Mouse (Mus musculus) heart, embryonic 10.5 days (tissue): ENCODE results near the gene Srpr. TPM values are rescaled to one million over a fixed set of nuclear protein-coding genes. Genes with fewer than 3 reads are reported as not detected.
A peak's percentile ranks its signal among the peaks of the same experiment; 100 is the strongest.

Experiments used
- DNase-seq: peaks from one replicate; pipeline ENCODE4 v3.0.0-alpha.2; 2017; ENCODE audit warnings: low spot score
- H3K27ac ChIP-seq: fragments of 300-500 bp; sonication (generic); 2 replicates; pipeline ENCODE4 v1.5.1; 2016; ENCODE audit warnings: mild to moderate bottlenecking
- H3K27me3 ChIP-seq: fragments of 300-500 bp; sonication (generic); 2 replicates; pipeline ENCODE4 v1.6.1; 2016; ENCODE audit warnings: mild to moderate bottlenecking; ENCODE audit not compliant: poor library complexity, insufficient read depth, severe bottlenecking
- H3K36me3 ChIP-seq: fragments of 300-500 bp; sonication (generic); 2 replicates; pipeline ENCODE4 v1.6.1; 2016; ENCODE audit warnings: mild to moderate bottlenecking, moderate library complexity
- H3K4me1 ChIP-seq: fragments of 300-500 bp; sonication (generic); 2 replicates; pipeline ENCODE4 v1.6.1; 2016; ENCODE audit warnings: mild to moderate bottlenecking
- H3K4me3 ChIP-seq: fragments of 300-500 bp; sonication (generic); 2 replicates; pipeline ENCODE4 v1.5.1; 2016; ENCODE audit warnings: mild to moderate bottlenecking, moderate library complexity
- H3K9me3 ChIP-seq: fragments of 300-500 bp; sonication (generic); 2 replicates; pipeline ENCODE4 v1.6.1; 2016; ENCODE audit warnings: mild to moderate bottlenecking, moderate library complexity
- WGBS: fragments of 180-500 bp; shearing (Covaris S2); methylation state at CpG from one replicate; pipeline ENCODE4 v1.1.7; 2016; 5-methylcytosine and 5-hydroxymethylcytosine counted together
- polyA plus RNA-seq: library from polyadenylated mRNA; unstranded; fragments of >200 nt; fragmentation: Nextera tagmentation; extraction: Ambion mirVana; gene quantifications from 2 replicates; pipeline ENCODE4 v1.2.1, GENCODE M21; 2016

The Srpr gene
- polyA plus RNA-seq, 1 experiment from 2014 or later, result 97.8 TPM

- Histone ChIP-seq H3K4me1 (peaks cover 29% of the 10 kb centered on the region), H3K27me3 (no peaks in the 10 kb centered on the region), H3K36me3 (peaks cover 4% of the 10 kb centered on the region; the same call in 1 of the 2 replicates), H3K27ac (peak overlapping the region; percentile 92), H3K4me3 (peak overlapping the region; percentile 81), H3K9me3 (no peaks in the 10 kb centered on the region)
- WGBS, result 23% methylated on average over 18 of the region's 18 CpGs
- DNase-seq, result no peak
Observed at GRCm38 (mm10) chr9:35198945-35199771, 817 bp upstream of the Srpr start.

- DNase-seq, result no peak
- Histone ChIP-seq H3K36me3 (peaks cover 18% of the 10 kb centered on the region), H3K9me3 (no peaks in the 10 kb centered on the region), H3K27ac (peak overlapping the region; percentile 92), H3K4me1 (peaks cover 31% of the 10 kb centered on the region), H3K27me3 (no peaks in the 10 kb centered on the region), H3K4me3 (peak overlapping the region; percentile 81)
- WGBS, result 58% methylated on average over 9 of the region's 9 CpGs
Observed at GRCm38 (mm10) chr9:35200529-35201060, 620 bp downstream of the Srpr start.

GRCm38 (mm10) chr9:35203536-35203935 lies 3.6 kb downstream of the Srpr start:
- no peaks in the 10 kb centered on the region for H3K9me3 ChIP-seq
- H3K4me1 ChIP-seq, result peaks cover 31% of the 10 kb centered on the region
- H3K27me3 ChIP-seq, result no peaks in the 10 kb centered on the region
- DNase-seq, result no peak
- H3K36me3 ChIP-seq, result peaks cover 47% of the 10 kb centered on the region
- 37% methylated on average over 3 of the region's 3 CpGs for WGBS
- no peak overlapping the region for H3K4me3 ChIP-seq
- H3K27ac ChIP-seq, result no peak overlapping the region

GRCm38 (mm10) chr9:35204421-35204820 lies 4.4 kb downstream of the Srpr start:
- Histone ChIP-seq H3K4me1 (peaks cover 26% of the 10 kb centered on the region), H3K36me3 (peaks cover 52% of the 10 kb centered on the region), H3K27me3 (no peaks in the 10 kb centered on the region), H3K4me3 (no peak overlapping the region), H3K27ac (no peak overlapping the region), H3K9me3 (no peaks in the 10 kb centered on the region)
- no peak for DNase-seq
- WGBS, result 92% methylated on average over 2 of the region's 2 CpGs

GRCm38 (mm10) chr9:35210542-35211474 lies 10.8 kb downstream of the Srpr start, which contains the start of gene Foxred1:
TSS of gene Foxred1 (minus strand) at chr9:35211055.
- H3K4me1 ChIP-seq, result peaks cover 15% of the 10 kb centered on the region
- under 1% methylated on average over 72 of the region's 72 CpGs for WGBS
- no peaks in the 10 kb centered on the region for H3K9me3 ChIP-seq
- H3K4me3 ChIP-seq, result peak within 1 kb of the TSS; percentile 83
- H3K27ac ChIP-seq, result peak within 1 kb of the TSS; percentile 94
- H3K27me3 ChIP-seq, result no peaks in the 10 kb centered on the region
- peak; percentile 99 for DNase-seq
- H3K36me3 ChIP-seq, result peaks cover 64% of the 10 kb centered on the region

- no peaks in the 10 kb centered on the region for H3K27me3 ChIP-seq
- peaks cover 62% of the 10 kb centered on the region for H3K36me3 ChIP-seq
- no peaks in the 10 kb centered on the region for H3K9me3 ChIP-seq
- H3K4me3 ChIP-seq, result peak overlapping the region; percentile 83
- peak overlapping the region; percentile 94 for H3K27ac ChIP-seq
- peaks cover 15% of the 10 kb centered on the region for H3K4me1 ChIP-seq
- DNase-seq, result no peak
- WGBS, result 35% methylated on average over 26 of the region's 26 CpGs
Observed at GRCm38 (mm10) chr9:35211573-35212511, 11.9 kb downstream of the Srpr start.

- WGBS, result 71% methylated on average over 1 of the region's 1 CpGs
- H3K27ac ChIP-seq, result no peak overlapping the region
Observed at GRCm38 (mm10) chr9:35217963-35218362, 18.0 kb downstream of the Srpr start.

GRCm38 (mm10) chr9:35223466-35223865 lies 23.5 kb downstream of the Srpr start:
- Histone ChIP-seq H3K4me1 (no peaks in the 10 kb centered on the region), H3K27me3 (no peaks in the 10 kb centered on the region), H3K36me3 (peaks cover 65% of the 10 kb centered on the region), H3K27ac (no peak overlapping the region), H3K4me3 (no peak overlapping the region), H3K9me3 (no peaks in the 10 kb centered on the region)
- 92% methylated on average over 3 of the region's 3 CpGs for WGBS
- no peak for DNase-seq

More at GRCm38 (mm10) chr9:35217963-35218362, 18.0 kb downstream of the Srpr start:
- Histone ChIP-seq H3K36me3 (peaks cover 92% of the 10 kb centered on the region), H3K4me1 (no peaks in the 10 kb centered on the region), H3K27me3 (no peaks in the 10 kb centered on the region), H3K4me3 (no peak overlapping the region), H3K9me3 (no peaks in the 10 kb centered on the region)
- no peak for DNase-seq

- H3K27ac ChIP-seq, result no peak overlapping the region
- H3K9me3 ChIP-seq, result no peaks in the 10 kb centered on the region
- WGBS, result 88% methylated on average over 3 of the region's 3 CpGs
- H3K36me3 ChIP-seq, result peaks cover 42% of the 10 kb centered on the region
- H3K4me3 ChIP-seq, result no peak overlapping the region
- H3K4me1 ChIP-seq, result no peaks in the 10 kb centered on the region
- no peak for DNase-seq
- H3K27me3 ChIP-seq, result no peaks in the 10 kb centered on the region
Observed at GRCm38 (mm10) chr9:35228671-35229070, 28.7 kb downstream of the Srpr start.

- peaks cover 36% of the 10 kb centered on the region for H3K36me3 ChIP-seq
- no peak for DNase-seq
- no peak overlapping the region for H3K4me3 ChIP-seq
- no peaks in the 10 kb centered on the region for H3K9me3 ChIP-seq
- 0 out of 2 replicates have a peak, but pooled peaks cover 5% of the 10 kb centered on the region for H3K4me1 ChIP-seq
- 38% methylated on average over 3 of the region's 3 CpGs for WGBS
- no peak overlapping the region for H3K27ac ChIP-seq
- H3K27me3 ChIP-seq, result no peaks in the 10 kb centered on the region
Observed at GRCm38 (mm10) chr9:35235996-35236395, 36.0 kb downstream of the Srpr start.

- no peak for DNase-seq
- Histone ChIP-seq H3K4me1 (0 out of 2 replicates have a peak, but pooled peaks cover 5% of the 10 kb centered on the region), H3K9me3 (no peaks in the 10 kb centered on the region), H3K27me3 (no peaks in the 10 kb centered on the region), H3K36me3 (peaks cover 18% of the 10 kb centered on the region; the same call in 1 of the 2 replicates), H3K4me3 (no peak overlapping the region), H3K27ac (no peak overlapping the region)
- 89% methylated on average over 1 of the region's 1 CpGs for WGBS
Observed at GRCm38 (mm10) chr9:35238371-35238770, 38.4 kb downstream of the Srpr start.
